Mouse (Mus musculus) lung, postnatal 0 days (tissue): ENCODE data around the gene Tnfsf15. TPM values are rescaled to one million over a fixed set of nuclear protein-coding genes. Genes with fewer than 3 reads are reported as not detected.

ENCODE experiments used
- ATAC-seq: fragments of 200-750 bp; cut with Nextera tagmentation; 2 replicates; pipeline ENCODE4 v1.8.0; 2017; ENCODE audit warnings: moderate library complexity
- DNase-seq: peaks from one replicate; pipeline ENCODE4 v3.0.0-alpha.2; 2016; ENCODE audit warnings: low spot score
- H3K27ac ChIP-seq: fragments of 300-500 bp; sonication (generic); 2 replicates; pipeline ENCODE4 v1.5.1; 2014; ENCODE audit warnings: antibody characterized with exemption, mild to moderate bottlenecking, low read length, mixed read lengths
- H3K27me3 ChIP-seq: fragments of 300-500 bp; sonication (generic); replicated peaks from 2 replicates; pipeline ENCODE4 v1.6.1; 2014; ENCODE audit warnings: low read length, mixed read lengths; ENCODE audit not compliant: insufficient read depth
- H3K36me3 ChIP-seq: fragments of 300-500 bp; sonication (generic); 2 replicates; pipeline ENCODE4 v1.6.1; 2014; ENCODE audit warnings: low read length, mixed read lengths; ENCODE audit not compliant: insufficient read depth
- H3K4me1 ChIP-seq: fragments of 300-500 bp; sonication (generic); 2 replicates; pipeline ENCODE4 v1.6.1; 2014; ENCODE audit warnings: antibody characterized with exemption, low read depth, low read length, mixed read lengths; ENCODE audit not compliant: insufficient read depth
- H3K4me2 ChIP-seq: fragments of 300-500 bp; sonication (generic); replicated peaks from 2 replicates; pipeline ENCODE4 v1.6.1; 2014; ENCODE audit warnings: low read depth, mild to moderate bottlenecking, low read length, moderate library complexity, mixed read lengths
- H3K4me3 ChIP-seq: fragments of 300-500 bp; sonication (generic); 2 replicates; pipeline ENCODE4 v1.5.1; 2014; ENCODE audit warnings: low read depth, low read length
- H3K9ac ChIP-seq: fragments of 300-500 bp; sonication (generic); replicated peaks from 2 replicates; pipeline ENCODE4 v1.6.1; 2014; ENCODE audit warnings: low read depth, mild to moderate bottlenecking
- H3K9me3 ChIP-seq: fragments of 300-500 bp; sonication (generic); 2 replicates; pipeline ENCODE4 v1.6.1; 2016; ENCODE audit warnings: low read length, mixed read lengths
- CTCF ChIP-seq: IDR thresholded peaks from 2 replicates; pipeline ENCODE4 v1.5.1; 2016; ENCODE audit warnings: antibody characterized with exemption, mild to moderate bottlenecking
- EP300 ChIP-seq: IDR thresholded peaks from 2 replicates; pipeline ENCODE4 v1.6.1; 2016; ENCODE audit warnings: antibody characterized with exemption, mild to moderate bottlenecking, control low read depth
- WGBS: fragments of 180-500 bp; shearing (Covaris S2); extraction: QIAGEN DNeasy Blood & Tissue Kit; methylation state at CpG from one replicate; pipeline ENCODE4 v1.1.7; 2014; 5-methylcytosine and 5-hydroxymethylcytosine counted together
- polyA plus RNA-seq: library from polyadenylated mRNA; unstranded; fragments of >200 nt; fragmentation: Nextera tagmentation; extraction: Ambion mirVana; gene quantifications from 2 replicates; pipeline ENCODE4 v1.2.1, GENCODE M21; 2015

Tnfsf15 gene
- polyA plus RNA-seq, 1 experiment from 2014 or later, result 1.0 TPM

GRCm38 (mm10) chr4:63757527-63758154, 12.7 kb upstream of the Tnfsf15 start:
- H3K9me3 ChIP-seq, result no peaks in the 10 kb centered on the region
- no peak overlapping the region for H3K4me3 ChIP-seq
- TF ChIP-seq CTCF, result no peak
- no peak for TF ChIP-seq EP300
- H3K4me2 ChIP-seq, result no peak overlapping the region
- H3K4me1 ChIP-seq, result no peaks in the 10 kb centered on the region
- H3K9ac ChIP-seq, result no peak overlapping the region
- WGBS, result 74% methylated on average over 6 of the region's 6 CpGs
- H3K27me3 ChIP-seq, result no peaks in the 10 kb centered on the region
- H3K36me3 ChIP-seq, result no peaks in the 10 kb centered on the region
- H3K27ac ChIP-seq, result no peak overlapping the region
- no peak for ATAC-seq
- DNase-seq, result no peak

GRCm38 (mm10) chr4:63756072-63756471, 11.2 kb upstream of the Tnfsf15 start:
- no peaks in the 10 kb centered on the region for H3K36me3 ChIP-seq
- ATAC-seq (no peak), DNase-seq (no peak)
- H3K4me2 ChIP-seq, result no peak overlapping the region
- no peak overlapping the region for H3K27ac ChIP-seq
- H3K9ac ChIP-seq, result no peak overlapping the region
- TF ChIP-seq CTCF (no peak), EP300 (no peak)
- no peaks in the 10 kb centered on the region for H3K9me3 ChIP-seq
- H3K4me3 ChIP-seq, result no peak overlapping the region
- H3K4me1 ChIP-seq, result no peaks in the 10 kb centered on the region
- WGBS, result 36% methylated on average over 2 of the region's 2 CpGs
- H3K27me3 ChIP-seq, result no peaks in the 10 kb centered on the region

GRCm38 (mm10) chr4:63754467-63755020, 9.6 kb upstream of the Tnfsf15 start:
- 80% methylated on average over 9 of the region's 9 CpGs for WGBS
- H3K4me2 ChIP-seq, result no peak overlapping the region
- no peak overlapping the region for H3K9ac ChIP-seq
- no peaks in the 10 kb centered on the region for H3K27me3 ChIP-seq
- ATAC-seq, result no peak
- no peak for DNase-seq
- no peaks in the 10 kb centered on the region for H3K36me3 ChIP-seq
- H3K4me1 ChIP-seq, result no peaks in the 10 kb centered on the region
- no peaks in the 10 kb centered on the region for H3K9me3 ChIP-seq
- TF ChIP-seq CTCF, result no peak
- TF ChIP-seq EP300, result no peak
- H3K4me3 ChIP-seq, result no peak overlapping the region
- H3K27ac ChIP-seq, result no peak overlapping the region

- Histone ChIP-seq H3K27me3 (no peaks in the 10 kb centered on the region), H3K4me1 (no peaks in the 10 kb centered on the region), H3K27ac (no peak overlapping the region), H3K4me3 (no peak overlapping the region), H3K9ac (no peak overlapping the region), H3K4me2 (no peak overlapping the region), H3K9me3 (no peaks in the 10 kb centered on the region), H3K36me3 (no peaks in the 10 kb centered on the region)
- no peak for DNase-seq
- TF ChIP-seq CTCF (no peak), EP300 (no peak)
- WGBS, result 83% methylated on average over 2 of the region's 2 CpGs
- no peak for ATAC-seq
Observed at GRCm38 (mm10) chr4:63753855-63754254, 8.9 kb upstream of the Tnfsf15 start.

GRCm38 (mm10) chr4:63752687-63753523, 8.0 kb upstream of the Tnfsf15 start:
- no peak overlapping the region for H3K9ac ChIP-seq
- H3K36me3 ChIP-seq, result no peaks in the 10 kb centered on the region
- no peaks in the 10 kb centered on the region for H3K9me3 ChIP-seq
- H3K4me3 ChIP-seq, result no peak overlapping the region
- H3K4me2 ChIP-seq, result no peak overlapping the region
- H3K27ac ChIP-seq, result no peak overlapping the region
- H3K27me3 ChIP-seq, result no peaks in the 10 kb centered on the region
- DNase-seq (peak; percentile 67), ATAC-seq (peak; percentile 81)
- no peaks in the 10 kb centered on the region for H3K4me1 ChIP-seq
- TF ChIP-seq CTCF (peak; percentile 59), EP300 (no peak)
- 27% methylated on average over 16 of the region's 16 CpGs for WGBS

- Histone ChIP-seq H3K4me2 (no peak overlapping the region), H3K4me1 (peaks cover 10% of the 10 kb centered on the region; the same call in 1 of the 2 replicates), H3K27me3 (no peaks in the 10 kb centered on the region), H3K9ac (no peak overlapping the region), H3K36me3 (no peaks in the 10 kb centered on the region), H3K27ac (no peak overlapping the region), H3K9me3 (no peaks in the 10 kb centered on the region), H3K4me3 (no peak overlapping the region)
- DNase-seq (no peak), ATAC-seq (no peak)
- TF ChIP-seq CTCF (no peak), EP300 (no peak)
- WGBS, result 59% methylated on average over 3 of the region's 3 CpGs
Observed at GRCm38 (mm10) chr4:63748061-63748730, 3.3 kb upstream of the Tnfsf15 start.
